Mouse (Mus musculus): Measurements from ENCODE around the gene Psmb8. TPM values are rescaled to one million over a fixed set of nuclear protein-coding genes. Genes with fewer than 3 reads are reported as not detected.
"Not testable (repeated sequence)": the region's sequence is repeated elsewhere in the genome, so short reads cannot be mapped to it uniquely, and the experiment has no call there.

The Psmb8 gene
- total and polyA plus RNA-seq, 3 experiments, result 133 to 144 TPM; not detected in 1

DNA sequence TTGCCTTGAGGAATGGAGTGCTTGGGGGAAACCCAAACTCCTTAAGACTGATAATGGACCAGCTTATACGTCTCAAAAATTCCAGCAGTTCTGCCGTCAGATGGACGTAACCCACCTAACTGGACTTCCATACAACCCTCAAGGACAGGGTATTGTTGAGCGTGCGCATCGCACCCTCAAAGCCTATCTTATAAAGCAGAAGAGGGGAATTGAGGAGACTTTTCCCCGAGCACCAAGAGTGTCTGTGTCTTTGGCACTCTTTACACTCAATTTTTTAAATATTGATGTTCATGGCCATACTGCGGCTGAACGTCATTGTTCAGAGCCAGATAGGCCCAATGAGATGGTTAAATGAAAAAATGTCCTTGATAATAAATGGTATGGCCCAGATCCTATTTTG is 33.5 kb downstream of the Psmb8 start:
- not testable (repeated sequence) for H3K4me1 ChIP-seq (ENCODE audit: control insufficient read depth in 1 of 2, insufficient read depth in 2 of 2, low read length in 2 of 2); H3K27me3 ChIP-seq (ENCODE audit: control insufficient read depth in 1 of 2, insufficient read depth in 2 of 2, low read length in 2 of 2); H3K9me3 ChIP-seq (replicated peaks; ENCODE audit: insufficient read depth, low read length); H3K36me3 ChIP-seq (ENCODE audit: control insufficient read depth in 1 of 2, insufficient read depth in 2 of 2, low read length in 2 of 2); DNase-seq (ENCODE audit: low read depth, low spot score); H3K4me3 ChIP-seq (ENCODE audit: control insufficient read depth in 1 of 2, insufficient read depth in 1 of 2, low read depth in 2 of 2, low read length in 2 of 2); H3K27ac ChIP-seq (ENCODE audit: control insufficient read depth, low read depth, low read length); H3K9ac ChIP-seq (ENCODE audit: control insufficient read depth, low read depth, low read length, poor library complexity, severe bottlenecking); H3K79me2 ChIP-seq (ENCODE audit: control insufficient read depth, insufficient read depth, low read length, poor library complexity)

DNA sequence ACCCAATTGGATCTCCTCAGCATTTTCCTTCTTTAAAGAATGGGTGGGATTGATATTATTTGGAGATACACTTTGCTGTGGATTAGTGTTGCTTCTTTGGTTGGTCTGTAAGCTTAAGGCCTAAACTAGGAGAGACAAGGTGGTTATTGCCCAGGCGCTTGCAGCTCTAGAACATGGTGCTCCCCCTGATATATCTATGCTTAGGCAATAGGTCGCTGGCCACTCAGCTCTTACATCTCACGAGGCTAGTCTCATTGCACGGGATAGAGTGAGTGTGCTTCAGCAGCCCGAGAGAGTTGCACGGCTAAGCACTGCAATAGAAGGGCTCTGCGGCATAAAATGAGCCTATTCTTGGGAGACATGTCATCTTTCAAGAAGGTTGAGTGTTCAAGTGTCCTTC is 34.5 kb downstream of the Psmb8 start:
- not testable (repeated sequence) for H3K9me3 ChIP-seq (replicated peaks; ENCODE audit: insufficient read depth, low read length); H3K4me3 ChIP-seq (ENCODE audit: control insufficient read depth in 1 of 2, insufficient read depth in 1 of 2, low read depth in 2 of 2, low read length in 2 of 2); H3K27me3 ChIP-seq (ENCODE audit: control insufficient read depth in 1 of 2, insufficient read depth in 2 of 2, low read length in 2 of 2); H3K4me1 ChIP-seq (ENCODE audit: control insufficient read depth in 1 of 2, insufficient read depth in 2 of 2, low read length in 2 of 2); H3K9ac ChIP-seq (ENCODE audit: control insufficient read depth, low read depth, low read length, poor library complexity, severe bottlenecking); H3K79me2 ChIP-seq (ENCODE audit: control insufficient read depth, insufficient read depth, low read length, poor library complexity); H3K27ac ChIP-seq (ENCODE audit: control insufficient read depth, low read depth, low read length); H3K36me3 ChIP-seq (ENCODE audit: control insufficient read depth in 1 of 2, insufficient read depth in 2 of 2, low read length in 2 of 2); DNase-seq (ENCODE audit: low read depth, low spot score)

GRCm38 (mm10) chr17:34234926-34235325 is 37.4 kb downstream of the Psmb8 start:
- DNase-seq (ENCODE audit: low read depth, low spot score), result peak; percentile 92
- Histone ChIP-seq H3K79me2 (ENCODE audit: control insufficient read depth, insufficient read depth, low read length, poor library complexity) (no peaks in the 10 kb centered on the region), H3K4me1 (ENCODE audit: control insufficient read depth in 1 of 2, insufficient read depth in 2 of 2, low read length in 2 of 2) (peaks cover 0 to 2% of the 10 kb centered on the region in 2 experiments; a peak in 1 of 4 replicates), H3K27ac (ENCODE audit: control insufficient read depth, low read depth, low read length) (peak overlapping the region; percentile 47; the same call in 1 of the 2 replicates), H3K9ac (ENCODE audit: control insufficient read depth, low read depth, low read length, poor library complexity, severe bottlenecking) (peak overlapping the region; percentile 77), H3K9me3 (replicated peaks; ENCODE audit: insufficient read depth, low read length) (no peaks in the 10 kb centered on the region), H3K27me3 (ENCODE audit: control insufficient read depth in 1 of 2, insufficient read depth in 2 of 2, low read length in 2 of 2) (no peaks in the 10 kb centered on the region), H3K4me3 (ENCODE audit: control insufficient read depth in 1 of 2, insufficient read depth in 1 of 2, low read depth in 2 of 2, low read length in 2 of 2) (peak overlapping the region in 1 of 2 experiments; percentile 42; a peak in 2 of 4 replicates), H3K36me3 (ENCODE audit: control insufficient read depth in 1 of 2, insufficient read depth in 2 of 2, low read length in 2 of 2) (peaks cover 0 to 4% of the 10 kb centered on the region in 2 experiments; a peak in 2 of 4 replicates)
- no peak for TF ChIP-seq TAL1 (IDR thresholded peaks at IDR 0.05; ENCODE audit: low read length)
- peak; percentile 96 for TF ChIP-seq RAD21 (IDR thresholded peaks at IDR 0.05; ENCODE audit: low read depth, low read length)
- no peak for TF ChIP-seq ZMIZ1 (IDR thresholded peaks at IDR 0.05; ENCODE audit: low read depth, low read length)
- TF ChIP-seq TBP (IDR thresholded peaks at IDR 0.05; ENCODE audit: low read depth, low read length), result 0 out of 2 replicates have a peak, but pooled peaks have one; percentile 30
- no peak for TF ChIP-seq UBTF (IDR thresholded peaks at IDR 0.05; ENCODE audit: borderline replicate concordance, insufficient read depth, low read depth, low read length)
- no peak for TF ChIP-seq NELFE (IDR thresholded peaks at IDR 0.05; ENCODE audit: low read depth, low read length)
- TF ChIP-seq MXI1 (IDR thresholded peaks at IDR 0.05; ENCODE audit: low read depth, low read length), result 0 out of 2 replicates have a peak, but pooled peaks have one; percentile 48
- no peak for TF ChIP-seq GABPA (IDR thresholded peaks at IDR 0.05; ENCODE audit: low read depth, low read length)
- TF ChIP-seq KAT2A (conservative IDR thresholded peaks at IDR 0.05; ENCODE audit: low read depth, low read length), result no peak
- TF ChIP-seq RCOR1 (IDR thresholded peaks at IDR 0.05; ENCODE audit: low read depth, low read length), result no peak
- TF ChIP-seq MAFK (IDR thresholded peaks at IDR 0.05; ENCODE audit: borderline replicate concordance, low read depth, low read length), result no peak
- TF ChIP-seq CHD1 (IDR thresholded peaks at IDR 0.05; ENCODE audit: low read depth, low read length), result no peak
- TF ChIP-seq JUND (IDR thresholded peaks at IDR 0.05; ENCODE audit: low read depth, low read length), result no peak
- peak; percentile 77 to 96 (median 93) for TF ChIP-seq CTCF (IDR thresholded peaks at IDR 0.05 in 2 of 3, conservative IDR thresholded peaks at IDR 0.05 in 1 of 3; ENCODE audit: control insufficient read depth in 1 of 3, insufficient read depth in 1 of 3, low read depth in 2 of 3, low read length in 3 of 3, poor library complexity in 1 of 3, severe bottlenecking in 1 of 3)
- peak; percentile 41; the same call in 1 of the 2 replicates for TF ChIP-seq ZNF384 (IDR thresholded peaks at IDR 0.05; ENCODE audit: low read depth, low read length)
- no peak for TF ChIP-seq MYB (IDR thresholded peaks at IDR 0.05; ENCODE audit: low read depth, low read length)
- TF ChIP-seq USF1 (IDR thresholded peaks at IDR 0.05; ENCODE audit: low read depth, low read length), result no peak
- TF ChIP-seq POLR2AphosphoS2 (IDR thresholded peaks at IDR 0.05; ENCODE audit: low read length), result no peak
- TF ChIP-seq GATA1 (IDR thresholded peaks at IDR 0.05; ENCODE audit: low read depth, low read length), result no peak
- TF ChIP-seq MEF2A (IDR thresholded peaks at IDR 0.05; ENCODE audit: extremely low read depth, insufficient replicate concordance, low read depth, low read length, poor library complexity, severe bottlenecking), result no peak
- peak in 1 of 2 experiments; percentile 38; a peak in 1 of 4 replicates for TF ChIP-seq POLR2A (IDR thresholded peaks at IDR 0.05; ENCODE audit: control insufficient read depth in 1 of 2, insufficient read depth in 1 of 2, low read depth in 1 of 2, low read length in 2 of 2, poor library complexity in 1 of 2)
- no peak for TF ChIP-seq BHLHE40 (IDR thresholded peaks at IDR 0.05; ENCODE audit: borderline replicate concordance, low read depth, low read length)
- no peak for TF ChIP-seq POLR2AphosphoS5 (IDR thresholded peaks at IDR 0.05; ENCODE audit: borderline replicate concordance, low read depth, low read length)
- TF ChIP-seq NRF1 (IDR thresholded peaks at IDR 0.05; ENCODE audit: insufficient read depth, low read depth, low read length, poor library complexity, severe bottlenecking), result peak; percentile 53; the same call in 1 of the 2 replicates
- TF ChIP-seq MAZ (IDR thresholded peaks at IDR 0.05; ENCODE audit: low read depth, low read length), result peak; percentile 62; the same call in 1 of the 2 replicates
- TF ChIP-seq MYC (IDR thresholded peaks at IDR 0.05; ENCODE audit: low read depth, low read length), result peak; percentile 62; the same call in 1 of the 2 replicates
